Mouse (Mus musculus) Patski (cell line): ENCODE results near the gene Tmc3. TPM values are rescaled to one million over a fixed set of nuclear protein-coding genes. Genes with fewer than 3 reads are reported as not detected.

Experiments
- ATAC-seq: fragments of 100-300 bp; one replicate; pipeline ENCODE4 v1.8.0; 2021
- CTCF ChIA-PET: fragments of 350-600 bp; sonication (Branson Sonifier 250); formaldehyde crosslinking; loops from one replicate; lab custom pipeline; 2022; ENCODE audit warnings: inconsistent platforms; lab: Charles Lee
- POLR2A ChIA-PET: fragments of 350-600 bp; sonication (Branson Sonifier 250); formaldehyde crosslinking; loops from one replicate; lab custom pipeline; 2022; ENCODE audit warnings: antibody characterized with exemption, inconsistent platforms; lab: Charles Lee
- DNase-seq: peaks from one replicate; pipeline ENCODE4 v3.0.0-alpha.2; 2011; ENCODE audit warnings: low read depth, low spot score
- H3K27me3 ChIP-seq: fragments of 371-371 bp; one replicate; pipeline ENCODE4 v1.5.1; 2021
- CTCF ChIP-seq: fragments of 100-300 bp; IDR thresholded peaks from one replicate; pipeline ENCODE4 v1.5.1; 2021
- in situ Hi-C: fragments of 300-500 bp; cut with MboI; formaldehyde crosslinking; loops from 3 replicates; pipeline ENCODE4 v1.11.1; 2018; ENCODE audit warnings: low pct_unique_long_range_greater_than_20kb, mixed read lengths
- polyA plus RNA-seq: library from polyadenylated mRNA; unstranded; gene quantifications from one replicate; pipeline ENCODE4 v1.2.3, GENCODE M21; 2021

The Tmc3 gene
- polyA plus RNA-seq, 1 experiment from 2014 or later = 0.06 TPM

GRCm38 (mm10) chr7:83594056-83594455 is 9.3 kb downstream of the Tmc3 start:
- CTCF ChIA-PET = no interaction called here
- in situ Hi-C loops = no loop called here
- no peaks in the 10 kb centered on the region for H3K27me3 ChIP-seq
- no peak for ATAC-seq
- DNase-seq = no peak
- TF ChIP-seq CTCF = no peak
- POLR2A ChIA-PET = no interaction called here

- in situ Hi-C loops = no loop called here
- ChIA-PET POLR2A (no interaction called here), CTCF (no interaction called here)
- DNase-seq = no peak
- no peak for ATAC-seq
- H3K27me3 ChIP-seq = no peaks in the 10 kb centered on the region
- no peak for TF ChIP-seq CTCF
Measured at GRCm38 (mm10) chr7:83597063-83597462, 12.3 kb downstream of the Tmc3 start.

GRCm38 (mm10) chr7:83598997-83599912 is 14.5 kb downstream of the Tmc3 start:
- no peak for ATAC-seq

GRCm38 (mm10) chr7:83599913-83600286 is 15.2 kb downstream of the Tmc3 start:
- ATAC-seq (no peak), DNase-seq (no peak)
- in situ Hi-C loops = no loop called here
- TF ChIP-seq CTCF = peak; percentile 60
- ChIA-PET CTCF (interaction anchor here (0.6 to 1.7 kb wide), 4 partner anchors 16 to 47 kb away, joined by 3 to 5 read pairs (median 3); partner anchors contain the start of gene Stard5), POLR2A (no interaction called here)
- no peaks in the 10 kb centered on the region for H3K27me3 ChIP-seq

More at GRCm38 (mm10) chr7:83598997-83599912, 14.5 kb downstream of the Tmc3 start:
- in situ Hi-C loops = no loop called here
- ChIA-PET POLR2A (no interaction called here), CTCF (interaction anchor here (0.6 to 1.7 kb wide), 4 partner anchors 17 to 46 kb away, joined by 3 to 5 read pairs (median 3); partner anchors contain the start of gene Stard5)
- TF ChIP-seq CTCF = no peak
- no peaks in the 10 kb centered on the region for H3K27me3 ChIP-seq
- DNase-seq = no peak

DNA sequence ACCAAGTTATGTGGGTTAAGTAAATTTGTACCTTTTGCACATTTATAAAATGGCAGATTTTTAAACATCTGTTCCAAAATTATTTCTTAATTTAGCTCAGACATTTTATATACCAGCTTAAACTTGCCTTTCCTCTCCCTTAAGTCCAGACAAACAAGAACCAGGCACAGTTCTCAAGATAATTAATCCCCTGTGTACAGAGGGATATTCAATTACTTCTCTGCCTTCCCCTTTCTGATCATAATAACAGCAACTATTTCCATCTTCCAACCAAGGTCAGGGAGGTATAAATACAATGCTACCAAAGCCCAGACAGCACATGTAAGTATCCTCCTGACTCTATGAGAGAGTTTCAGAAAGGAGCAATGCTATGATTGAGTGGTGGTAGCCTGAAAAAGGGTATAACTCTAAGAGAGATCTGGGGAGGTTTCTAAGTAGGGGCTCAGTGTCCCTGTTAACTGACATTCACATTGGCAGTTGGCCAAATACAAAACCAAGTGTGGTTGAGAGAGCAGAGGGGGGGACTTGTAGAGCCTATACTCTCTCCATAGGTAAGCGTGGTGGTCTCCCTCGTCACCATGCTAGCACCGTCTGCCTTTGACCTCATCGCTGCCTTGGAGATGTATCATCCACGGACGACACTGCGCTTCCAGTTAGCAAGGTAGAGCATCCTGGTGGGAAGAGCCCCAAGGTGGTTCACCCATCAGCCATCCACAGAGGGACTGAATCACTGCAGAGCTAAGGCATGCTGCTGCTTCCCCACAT is 19.6 kb downstream of the Tmc3 start:
- ChIA-PET CTCF (interaction anchor here (1.3 to 2.2 kb wide), 3 partner anchors 9 to 15 kb away, joined by 3 to 5 read pairs (median 4); no protein-coding TSS in a partner anchor), POLR2A (no interaction called here)
- DNase-seq (no peak), ATAC-seq (no peak)
- in situ Hi-C loops = no loop called here
- no peak for TF ChIP-seq CTCF
- H3K27me3 ChIP-seq = no peaks in the 10 kb centered on the region

- ChIA-PET CTCF (no interaction called here), POLR2A (no interaction called here)
- TF ChIP-seq CTCF = no peak
- in situ Hi-C loops = no loop called here
- H3K27me3 ChIP-seq = no peaks in the 10 kb centered on the region
- ATAC-seq = no peak
- DNase-seq = no peak
Measured at GRCm38 (mm10) chr7:83606796-83607195, 22.1 kb downstream of the Tmc3 start.

DNA sequence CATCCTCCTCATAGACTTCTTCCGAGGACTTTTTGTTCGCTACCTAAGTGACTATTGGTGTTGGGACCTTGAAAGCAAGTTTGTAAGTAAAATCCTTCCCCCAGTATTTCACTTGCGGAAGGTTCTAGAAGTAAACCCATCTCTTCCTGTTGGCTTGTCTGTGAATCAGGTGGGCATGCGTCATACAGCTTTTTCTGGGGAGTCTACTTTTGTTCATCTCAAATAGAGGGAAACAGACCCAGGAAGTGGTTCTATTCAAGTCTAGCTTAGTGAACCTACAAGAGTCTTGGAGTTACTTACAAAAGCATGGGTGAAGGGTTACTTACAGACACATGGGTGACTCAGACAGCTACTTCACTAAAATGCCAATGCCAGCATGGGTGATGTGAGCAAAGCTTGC is 25.2 kb downstream of the Tmc3 start:
- ChIA-PET CTCF (interaction anchor here (1.2 kb wide), 1 partner anchor 17 kb away, joined by 3 read pairs; no protein-coding TSS in a partner anchor), POLR2A (interaction anchor here (0.8 kb wide), 1 partner anchor 20 kb away, joined by 3 read pairs; no protein-coding TSS in a partner anchor)
- no peaks in the 10 kb centered on the region for H3K27me3 ChIP-seq
- in situ Hi-C loops = no loop called here
- TF ChIP-seq CTCF = no peak
- ATAC-seq = no peak
- DNase-seq = no peak

- no peaks in the 10 kb centered on the region for H3K27me3 ChIP-seq
- no peak for ATAC-seq
- in situ Hi-C loops = no loop called here
- CTCF ChIA-PET = no interaction called here
- TF ChIP-seq CTCF = no peak
- POLR2A ChIA-PET = no interaction called here
- no peak for DNase-seq
Measured at GRCm38 (mm10) chr7:83611886-83612285, 27.2 kb downstream of the Tmc3 start.

- no peak for DNase-seq
- no peak for TF ChIP-seq CTCF
- POLR2A ChIA-PET = interaction anchor here (0.6 kb wide), 1 partner anchor 167 kb away, joined by 5 read pairs; no protein-coding TSS in a partner anchor
- in situ Hi-C loops = loop anchor here (5.0 kb wide), 1 partner anchor 43 kb away; no protein-coding TSS in a partner anchor
- H3K27me3 ChIP-seq = no peaks in the 10 kb centered on the region
- ATAC-seq = no peak
- CTCF ChIA-PET = interaction anchor here (1.7 kb wide), 1 partner anchor 16 kb away, joined by 5 read pairs; no protein-coding TSS in a partner anchor
Measured at GRCm38 (mm10) chr7:83615272-83615671, 30.5 kb downstream of the Tmc3 start.

GRCm38 (mm10) chr7:83615815-83616214 is 31.1 kb downstream of the Tmc3 start:
- ATAC-seq (no peak), DNase-seq (no peak)
- ChIA-PET CTCF (interaction anchor here (1.3 to 2.1 kb wide), 3 partner anchors 12 to 21 kb away, joined by 3 to 5 read pairs (median 5); no protein-coding TSS in a partner anchor), POLR2A (interaction anchor here (0.6 kb wide), 1 partner anchor 166 kb away, joined by 5 read pairs; no protein-coding TSS in a partner anchor)
- no peak for TF ChIP-seq CTCF
- H3K27me3 ChIP-seq = no peaks in the 10 kb centered on the region
- in situ Hi-C loops = loop anchor here (5.0 kb wide), 1 partner anchor 44 kb away; no protein-coding TSS in a partner anchor
